ENCODE assay signal across 28 mouse cellular contexts in genomic region chr14:121493712-121494111, GRCm38 (mm10). TPM values are rescaled to one million over a fixed set of nuclear protein-coding genes. Genes with fewer than 3 reads are reported as not detected.
"Had no signal": no experiment of that assay in that cellular context is flagged by ENCODE, and none has a peak within 500 bp of the region (broad histone marks: within the 10 kb centered on the region; RNA-seq: fewer than 3 reads in every experiment).

No protein-coding gene starts in this region.

- H3K4me1 ChIP-seq: liver, embryonic 13.5 days; liver, embryonic 15.5 days; midbrain, embryonic 12.5 days had no signal

- H3K9ac ChIP-seq: liver, embryonic 13.5 days; liver, embryonic 15.5 days; liver, postnatal 0 days; lung, embryonic 15.5 days; midbrain, embryonic 12.5 days; neural tube, embryonic 13.5 days; neural tube, embryonic 15.5 days; stomach, embryonic 15.5 days had no signal

- H3K9me3 ChIP-seq: liver, embryonic 13.5 days; liver, embryonic 15.5 days; lung, embryonic 15.5 days; midbrain, embryonic 10.5 days; midbrain, embryonic 12.5 days; neural tube, embryonic 13.5 days; neural tube, embryonic 15.5 days; stomach, embryonic 15.5 days had no signal

- H3K4me3 ChIP-seq: liver, embryonic 13.5 days; liver, embryonic 15.5 days; lung, embryonic 15.5 days; midbrain, embryonic 10.5 days; midbrain, embryonic 12.5 days; myocyte; neural tube, embryonic 13.5 days; neural tube, embryonic 15.5 days; stomach, embryonic 15.5 days had no signal

- H3K27ac ChIP-seq: liver, embryonic 13.5 days; liver, embryonic 15.5 days; lung, embryonic 15.5 days; macrophage; midbrain, embryonic 10.5 days; midbrain, embryonic 12.5 days; neural tube, embryonic 13.5 days; neural tube, embryonic 15.5 days; stomach, embryonic 15.5 days had no signal

- H3K36me3 ChIP-seq: liver, embryonic 13.5 days; liver, embryonic 15.5 days; lung, embryonic 15.5 days; midbrain, embryonic 10.5 days; midbrain, embryonic 12.5 days; neural tube, embryonic 13.5 days; neural tube, embryonic 15.5 days; stomach, embryonic 15.5 days had no signal

- H3K4me2 ChIP-seq: liver, embryonic 11.5 days; liver, embryonic 13.5 days; liver, embryonic 15.5 days; lung, embryonic 15.5 days; midbrain, embryonic 12.5 days; neural tube, embryonic 13.5 days; neural tube, embryonic 15.5 days; stomach, embryonic 15.5 days had no signal

- ATAC-seq: liver, postnatal 0 days; lung, postnatal 0 days; midbrain, embryonic 16.5 days had no signal

- DNase-seq: liver, embryonic 13.5 days; liver, postnatal 0 days; lung, adult 2 months; lung, postnatal 14 days; lung, postnatal 36 days; midbrain, embryonic 14.5 days; retina, postnatal 1 day; right cerebral cortex, adult 18-20 months; right cerebral cortex, postnatal 25 days; right cerebral cortex, postnatal 4 days; spleen, adult 18-20 months; thymus, adult 2 months; thymus, postnatal 25 days; thymus, postnatal 4 days had no signal

- H3K27me3 ChIP-seq: midbrain, embryonic 12.5 days; neural tube, embryonic 13.5 days; neural tube, embryonic 15.5 days; stomach, embryonic 15.5 days had no signal

RNA-seq across cellular contexts. Expression of gene Slc15a1, which starts 11.3 kb away (rescaled TPM):
- total RNA-seq: megakaryocyte progenitor cell, adult 5-6 weeks had no signal
- polyA plus RNA-seq: liver, embryonic 11.5 days; liver, embryonic 13.5 days; liver, embryonic 15.5 days; liver, postnatal 0 days; macrophage; midbrain, embryonic 10.5 days; midbrain, embryonic 12.5 days; midbrain, embryonic 14.5 days; midbrain, embryonic 16.5 days; myocyte; neural tube, embryonic 11.5 days; neural tube, embryonic 13.5 days; neural tube, embryonic 15.5 days had no signal
